Mouse (Mus musculus): ENCODE data around the gene Ocln.
A peak's percentile ranks its signal among the peaks of the same experiment; 100 is the strongest.
"Not testable (repeated sequence)": the region's sequence is repeated elsewhere in the genome, so short reads cannot be mapped to it uniquely, and the experiment has no call there.

Ocln gene

DNA sequence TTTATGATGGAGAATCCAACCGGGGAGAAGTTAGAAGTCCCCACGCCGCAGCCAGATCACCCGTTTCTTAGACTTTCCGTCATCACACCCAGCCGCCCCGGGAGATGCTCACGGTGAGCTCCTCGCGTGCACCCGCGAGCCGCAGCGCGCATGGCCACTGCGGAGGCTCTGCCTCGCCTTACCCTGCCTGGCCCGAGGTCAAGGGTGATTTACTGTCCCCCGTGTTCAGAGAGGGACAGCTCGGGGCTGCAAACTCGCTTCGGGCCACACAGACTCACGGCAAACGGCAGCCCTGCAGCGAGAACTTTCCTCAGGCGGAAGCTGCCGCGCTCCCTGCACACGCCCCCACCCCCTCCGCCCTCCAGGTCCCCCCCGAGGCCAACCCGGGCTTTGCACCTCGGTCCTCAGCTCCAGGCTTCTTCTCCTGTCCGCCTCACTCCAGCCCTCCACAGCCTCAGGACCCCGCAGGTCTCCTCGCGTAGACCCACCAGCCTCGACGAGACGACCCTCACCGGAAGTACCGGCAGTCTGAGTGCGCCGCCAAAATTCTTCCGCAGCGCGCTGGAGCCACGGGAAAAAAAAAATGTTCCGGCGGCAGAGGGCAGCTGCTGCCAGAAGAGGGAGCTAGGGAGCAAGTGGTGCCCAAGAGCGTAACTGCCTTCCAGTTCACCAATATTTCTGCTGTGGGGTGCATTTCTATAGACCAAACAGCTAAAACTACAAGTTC, 60.3 kb downstream of the Ocln start, which contains the start of gene Gtf2h2:
Gene Gtf2h2, minus strand, starts transcription at position 519 of the 727 bp plus-strand sequence.
- peak; percentile 83 for DNase-seq (ENCODE audit: inconsistent ontology term)

DNA sequence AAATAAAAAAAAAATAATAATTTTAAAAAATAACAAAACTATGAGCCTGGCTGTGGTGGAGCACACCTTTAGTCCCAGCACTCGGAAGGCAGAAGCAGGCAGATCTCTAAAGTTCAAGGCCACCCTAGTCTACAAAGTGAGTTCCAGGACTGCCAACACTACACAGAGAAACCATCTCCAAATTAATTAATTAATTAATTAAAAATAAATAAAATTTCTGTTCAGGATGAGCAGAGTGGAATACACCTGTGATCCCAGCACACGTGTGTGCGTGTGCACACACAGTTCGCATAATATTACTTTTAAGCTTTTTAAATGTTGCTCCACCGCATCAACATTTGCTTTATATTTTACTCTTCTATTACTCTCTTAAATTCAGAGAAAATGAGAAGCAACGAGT, 60.9 kb downstream of the Ocln start:
- no peak for DNase-seq (ENCODE audit: inconsistent ontology term)

DNA sequence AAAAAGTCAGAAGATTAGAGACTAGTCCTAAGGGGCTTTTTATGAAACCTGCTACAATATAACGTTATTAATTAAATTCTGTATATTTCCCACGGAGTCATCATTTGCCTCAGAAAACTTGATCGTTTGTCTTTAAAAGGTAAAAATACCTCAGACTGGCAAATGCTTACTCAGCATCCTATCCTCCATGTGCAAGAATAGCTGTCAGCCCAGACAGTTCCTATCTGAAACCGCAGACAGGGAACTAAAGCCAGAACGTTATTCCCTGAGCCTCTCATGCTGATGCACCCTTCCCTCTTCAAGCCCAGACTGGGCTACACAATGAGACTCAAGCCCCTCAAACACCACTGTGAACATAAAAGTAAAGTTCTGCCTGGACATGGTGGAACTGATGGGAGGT, 62.1 kb downstream of the Ocln start:
- no peak for DNase-seq (ENCODE audit: inconsistent ontology term)

DNA sequence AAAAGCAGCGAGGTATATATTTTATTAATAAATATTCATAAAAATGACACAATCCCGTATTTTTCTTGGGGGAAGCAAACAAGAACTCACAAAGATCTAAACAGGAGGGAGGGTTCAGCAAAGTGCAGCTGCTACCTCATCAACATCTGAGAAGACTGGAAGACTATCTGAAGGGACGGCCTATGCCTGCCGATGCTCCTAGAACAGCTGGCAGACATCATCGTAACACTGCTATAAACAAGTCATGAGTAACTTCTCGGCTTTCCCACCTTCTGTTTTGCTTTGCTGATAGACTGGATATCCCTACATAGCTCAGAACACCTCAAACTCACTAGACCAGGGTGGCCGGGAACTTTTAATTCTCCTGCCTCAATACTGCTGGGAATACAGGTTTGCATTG, 68.9 kb downstream of the Ocln start:
- no peak for DNase-seq (ENCODE audit: inconsistent ontology term)

DNA sequence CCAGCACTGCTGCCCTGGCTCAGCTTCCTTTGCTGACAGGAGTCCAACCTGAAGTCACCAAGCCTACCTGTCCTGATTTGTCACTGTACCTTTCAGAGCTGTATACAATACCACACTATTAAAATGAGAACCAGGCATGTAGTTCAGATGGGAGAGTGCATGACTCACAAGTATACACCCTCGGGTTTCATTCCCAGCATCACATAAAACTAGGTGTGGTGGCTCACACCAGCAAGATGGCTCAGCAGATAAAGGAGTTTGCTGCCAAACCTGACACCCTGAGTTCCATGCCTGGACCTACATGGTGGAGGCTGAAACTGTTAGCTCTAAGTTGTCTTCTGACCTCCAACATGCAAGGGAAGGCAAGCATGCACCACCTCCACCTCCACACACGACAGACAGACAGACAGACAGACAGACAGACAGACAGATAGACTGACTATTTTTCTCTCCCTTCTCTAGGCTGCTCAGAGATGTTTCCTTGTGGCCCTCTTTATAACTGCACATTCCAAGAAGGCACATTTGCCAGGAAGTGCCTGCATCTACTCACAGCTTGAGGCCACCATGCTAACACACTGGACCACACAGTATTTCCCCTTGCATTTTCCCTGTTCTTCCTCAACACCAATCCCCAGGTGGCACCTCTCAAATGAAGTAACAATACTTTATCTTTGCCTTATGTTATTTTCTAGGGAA, 88.8 kb downstream of the Ocln start:
- no peak for DNase-seq (ENCODE audit: inconsistent ontology term)

DNA sequence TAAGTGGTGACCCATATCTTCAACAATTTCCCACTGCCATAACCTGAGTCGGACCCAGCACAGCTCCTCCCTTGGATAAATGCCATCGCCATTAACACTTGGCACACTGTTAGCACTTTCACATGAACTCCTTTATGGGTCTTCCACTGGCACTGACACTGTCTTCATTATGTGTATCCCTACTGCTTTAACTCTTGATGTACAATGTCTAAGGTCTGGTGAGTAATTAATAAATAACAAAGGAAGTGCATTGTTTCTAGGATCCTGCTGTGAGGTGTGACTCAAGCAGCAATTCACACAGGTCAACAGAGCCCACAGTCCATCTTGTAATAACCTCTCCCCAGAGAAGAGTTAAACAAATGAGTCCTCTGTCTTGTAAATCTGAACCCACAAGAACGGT, 91.2 kb downstream of the Ocln start:
- peak; percentile 72 for DNase-seq (ENCODE audit: inconsistent ontology term)

DNA sequence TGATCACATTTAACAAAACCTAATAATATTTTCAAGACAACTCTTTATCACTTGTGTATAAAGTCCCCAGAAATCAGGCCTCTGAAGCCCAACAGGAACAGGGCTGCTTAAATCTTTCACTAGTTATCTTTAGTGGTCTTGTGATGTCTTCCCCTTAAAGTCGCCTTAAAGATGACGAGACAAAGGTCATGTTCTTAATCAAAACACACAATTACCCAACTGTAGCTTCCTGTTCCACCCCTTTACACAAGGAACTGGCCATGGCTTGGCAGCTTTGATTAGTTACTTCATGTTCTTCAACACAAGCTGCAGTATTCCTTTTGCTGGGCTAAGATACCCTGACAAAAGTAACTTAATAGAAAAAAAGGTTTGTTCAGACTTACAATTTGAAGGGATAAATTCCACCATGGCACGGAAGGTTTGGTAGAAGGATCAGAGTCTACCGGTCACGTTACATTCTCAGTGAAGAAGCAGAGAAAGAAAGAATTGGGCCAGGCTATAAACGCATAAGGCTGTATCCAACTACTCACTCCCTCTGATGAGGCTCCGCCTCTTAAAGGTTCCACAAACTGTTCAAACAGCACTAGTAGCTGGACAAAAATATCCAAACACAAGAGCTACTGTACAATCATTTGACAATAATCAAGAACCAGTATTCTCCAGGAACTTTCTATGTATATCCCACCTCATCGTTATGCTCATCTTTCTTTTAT, 99.9 kb downstream of the Ocln start, which contains the start of gene Naip1:
Gene Naip1, minus strand, starts transcription at position 455 of the 713 bp plus-strand sequence.
- not testable (repeated sequence) for DNase-seq (ENCODE audit: inconsistent ontology term)

DNA sequence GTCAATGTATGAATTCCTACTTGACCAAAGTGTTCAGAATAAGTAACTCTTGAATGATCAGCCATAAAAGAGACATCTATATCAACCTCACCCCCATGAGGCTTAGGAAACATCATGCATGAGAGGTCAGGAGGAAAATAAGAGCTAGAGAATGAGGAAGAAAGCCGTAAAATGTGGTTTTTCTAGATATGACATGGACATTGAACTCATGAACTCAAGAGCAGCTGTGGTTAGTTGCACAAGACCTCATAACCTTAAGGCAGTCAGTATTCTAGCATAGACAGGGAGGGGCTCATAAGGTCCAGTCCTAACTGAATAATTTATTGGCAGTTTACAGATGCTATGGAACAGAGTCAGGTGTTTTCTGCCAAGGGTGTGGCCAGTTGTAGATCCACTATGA, 103.0 kb downstream of the Ocln start:
- DNase-seq (ENCODE audit: inconsistent ontology term): no peak
